Mouse (Mus musculus) liver, embryonic 14.5 days (tissue): Measurements from ENCODE around the gene Dlg1.

Experiments
- CTCF ChIP-seq: IDR thresholded peaks from 2 replicates; pipeline ENCODE4 v1.5.1; 2016; ENCODE audit warnings: antibody characterized with exemption, low read depth, control low read depth
- EP300 ChIP-seq: IDR thresholded peaks from 2 replicates; pipeline ENCODE4 v1.6.1; 2016; ENCODE audit warnings: antibody characterized with exemption, low read depth

DNA sequence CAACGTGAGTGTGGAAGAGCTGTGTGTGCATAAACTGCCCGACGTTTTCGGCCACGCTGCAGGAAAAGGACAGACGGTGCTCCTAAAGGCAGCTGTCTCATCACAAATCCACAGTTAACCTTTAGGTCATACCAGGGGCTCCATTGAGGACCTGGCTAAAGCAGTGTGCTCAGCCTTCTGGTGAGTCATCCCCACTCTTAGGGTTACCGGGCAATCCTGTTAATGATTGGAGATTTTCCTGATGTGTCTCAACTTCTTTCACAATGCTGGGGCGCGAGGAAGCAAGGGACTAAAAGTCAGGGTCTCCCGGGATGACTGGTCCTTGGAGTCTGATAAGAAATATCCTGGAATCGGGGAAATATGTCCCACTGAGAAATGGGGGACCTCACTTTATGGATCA is 254.5 kb downstream of the Dlg1 start:
- no peak for TF ChIP-seq CTCF
- TF ChIP-seq EP300, result no peak
